Mouse (Mus musculus) embryonic facial prominence, embryonic 10.5 days (tissue): ENCODE measurements around the gene Areg. TPM values are rescaled to one million over a fixed set of nuclear protein-coding genes. Genes with fewer than 3 reads are reported as not detected.

Experiments used
- DNase-seq: peaks from one replicate; pipeline ENCODE4 v3.0.0-alpha.2; 2017; ENCODE audit warnings: low spot score
- H3K27ac ChIP-seq: fragments of 300-500 bp; sonication (generic); replicated peaks from 2 replicates; pipeline ENCODE4 v1.5.1; 2016; ENCODE audit warnings: mild to moderate bottlenecking
- H3K27me3 ChIP-seq: fragments of 300-500 bp; sonication (generic); replicated peaks from 2 replicates; pipeline ENCODE4 v1.6.1; 2016; ENCODE audit warnings: low read depth, mild to moderate bottlenecking; ENCODE audit not compliant: poor library complexity, severe bottlenecking
- H3K36me3 ChIP-seq: fragments of 300-500 bp; sonication (generic); replicated peaks from 2 replicates; pipeline ENCODE4 v1.6.1; 2016; ENCODE audit warnings: mild to moderate bottlenecking, moderate library complexity
- H3K4me1 ChIP-seq: fragments of 300-500 bp; sonication (generic); 2 replicates; pipeline ENCODE4 v1.6.1; 2016
- H3K4me3 ChIP-seq: fragments of 300-500 bp; sonication (generic); 2 replicates; pipeline ENCODE4 v1.5.1; 2016; ENCODE audit warnings: mild to moderate bottlenecking, moderate library complexity
- H3K9me3 ChIP-seq: fragments of 300-500 bp; sonication (generic); 2 replicates; pipeline ENCODE4 v1.6.1; 2016; ENCODE audit warnings: mild to moderate bottlenecking
- WGBS: fragments of 180-500 bp; shearing (Covaris S2); methylation state at CpG from one replicate; pipeline ENCODE4 v1.1.7; 2016; 5-methylcytosine and 5-hydroxymethylcytosine counted together
- polyA plus RNA-seq: library from polyadenylated mRNA; unstranded; fragments of >200 nt; fragmentation: Nextera tagmentation; extraction: Ambion mirVana; gene quantifications from 2 replicates; pipeline ENCODE4 v1.2.1, GENCODE M21; 2016

Areg gene
- 0.16 TPM in 1 of 2 replicates, not detected in the other for polyA plus RNA-seq

GRCm38 (mm10) chr5:91139446-91139873 lies at the start of gene Areg:
Gene Areg, plus strand, starts transcription at chr5:91139599.
- H3K4me3 ChIP-seq, result peak within 1 kb of the TSS; percentile 69
- H3K36me3 ChIP-seq, result no peaks in the 10 kb centered on the region
- peak within 1 kb of the TSS; percentile 14 for H3K27ac ChIP-seq
- H3K4me1 ChIP-seq, result peaks cover 12% of the 10 kb centered on the region
- DNase-seq, result peak; percentile 71
- under 1% methylated on average over 44 of the region's 44 CpGs for WGBS
- H3K27me3 ChIP-seq, result peaks cover 38% of the 10 kb centered on the region
- no peaks in the 10 kb centered on the region for H3K9me3 ChIP-seq

GRCm38 (mm10) chr5:91090301-91090700 lies 49.1 kb upstream of the Areg start:
- H3K9me3 ChIP-seq, result no peaks in the 10 kb centered on the region
- no peak overlapping the region for H3K27ac ChIP-seq
- no peaks in the 10 kb centered on the region for H3K4me1 ChIP-seq
- no peaks in the 10 kb centered on the region for H3K27me3 ChIP-seq
- no peak overlapping the region for H3K4me3 ChIP-seq
- no peaks in the 10 kb centered on the region for H3K36me3 ChIP-seq
- DNase-seq, result no peak
- 89% methylated on average over 3 of the region's 3 CpGs for WGBS

- H3K9me3 ChIP-seq, result no peaks in the 10 kb centered on the region
- 90% methylated on average over 10 of the region's 10 CpGs for WGBS
- H3K4me1 ChIP-seq, result no peaks in the 10 kb centered on the region
- H3K27ac ChIP-seq, result no peak overlapping the region
- H3K36me3 ChIP-seq, result no peaks in the 10 kb centered on the region
- DNase-seq, result no peak
- H3K27me3 ChIP-seq, result no peaks in the 10 kb centered on the region
- H3K4me3 ChIP-seq, result no peak overlapping the region
Observed at GRCm38 (mm10) chr5:91097911-91098614, 41.3 kb upstream of the Areg start.

GRCm38 (mm10) chr5:91101742-91102141 lies 37.7 kb upstream of the Areg start:
- Histone ChIP-seq H3K27ac (no peak overlapping the region), H3K4me1 (no peaks in the 10 kb centered on the region), H3K36me3 (no peaks in the 10 kb centered on the region), H3K9me3 (no peaks in the 10 kb centered on the region), H3K4me3 (no peak overlapping the region), H3K27me3 (no peaks in the 10 kb centered on the region)
- 93% methylated on average over 5 of the region's 5 CpGs for WGBS
- no peak for DNase-seq

GRCm38 (mm10) chr5:91103943-91104665 lies 35.3 kb upstream of the Areg start:
- H3K36me3 ChIP-seq, result no peaks in the 10 kb centered on the region

GRCm38 (mm10) chr5:91106248-91106647 lies 33.2 kb upstream of the Areg start:
- no peak for DNase-seq
- Histone ChIP-seq H3K27me3 (no peaks in the 10 kb centered on the region), H3K4me1 (no peaks in the 10 kb centered on the region), H3K9me3 (no peaks in the 10 kb centered on the region), H3K4me3 (no peak overlapping the region), H3K36me3 (no peaks in the 10 kb centered on the region), H3K27ac (no peak overlapping the region)
- WGBS, result 87% methylated on average over 5 of the region's 5 CpGs

More at GRCm38 (mm10) chr5:91103943-91104665, 35.3 kb upstream of the Areg start:
- H3K4me1 ChIP-seq, result no peaks in the 10 kb centered on the region
- H3K27me3 ChIP-seq, result no peaks in the 10 kb centered on the region
- DNase-seq, result no peak
- H3K4me3 ChIP-seq, result no peak overlapping the region
- H3K9me3 ChIP-seq, result no peaks in the 10 kb centered on the region
- no peak overlapping the region for H3K27ac ChIP-seq
- 82% methylated on average over 7 of the region's 7 CpGs for WGBS

- Histone ChIP-seq H3K4me3 (no peak overlapping the region), H3K36me3 (no peaks in the 10 kb centered on the region), H3K27ac (no peak overlapping the region), H3K9me3 (no peaks in the 10 kb centered on the region), H3K4me1 (no peaks in the 10 kb centered on the region), H3K27me3 (no peaks in the 10 kb centered on the region)
- no peak for DNase-seq
- WGBS, result 88% methylated on average over 6 of the region's 6 CpGs
Observed at GRCm38 (mm10) chr5:91110023-91110670, 29.3 kb upstream of the Areg start.

DNA sequence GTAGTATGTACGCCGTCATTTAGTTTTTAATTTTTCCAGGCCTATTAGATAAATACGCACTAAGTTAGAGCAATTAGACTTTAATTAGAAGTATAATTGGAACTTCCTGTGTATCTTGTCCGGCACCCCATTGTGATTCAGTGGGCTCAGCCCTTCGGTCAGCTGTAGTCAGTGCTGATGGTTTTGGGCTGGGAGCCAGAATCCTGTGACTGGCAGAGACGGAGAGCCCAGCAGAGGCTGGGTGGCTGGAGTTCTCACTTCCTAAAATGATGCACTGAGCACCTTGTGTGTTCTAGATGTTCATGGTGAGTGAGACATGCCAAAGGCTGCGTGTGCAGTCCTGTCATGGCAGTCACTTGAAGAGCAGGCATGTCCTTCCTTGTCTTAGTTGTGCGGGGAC lies 28.4 kb upstream of the Areg start:
- Histone ChIP-seq H3K27me3 (no peaks in the 10 kb centered on the region), H3K4me3 (no peak overlapping the region), H3K9me3 (no peaks in the 10 kb centered on the region), H3K36me3 (no peaks in the 10 kb centered on the region), H3K4me1 (no peaks in the 10 kb centered on the region), H3K27ac (no peak overlapping the region)
- no peak for DNase-seq
- 91% methylated on average over 8 of the region's 8 CpGs for WGBS

DNA sequence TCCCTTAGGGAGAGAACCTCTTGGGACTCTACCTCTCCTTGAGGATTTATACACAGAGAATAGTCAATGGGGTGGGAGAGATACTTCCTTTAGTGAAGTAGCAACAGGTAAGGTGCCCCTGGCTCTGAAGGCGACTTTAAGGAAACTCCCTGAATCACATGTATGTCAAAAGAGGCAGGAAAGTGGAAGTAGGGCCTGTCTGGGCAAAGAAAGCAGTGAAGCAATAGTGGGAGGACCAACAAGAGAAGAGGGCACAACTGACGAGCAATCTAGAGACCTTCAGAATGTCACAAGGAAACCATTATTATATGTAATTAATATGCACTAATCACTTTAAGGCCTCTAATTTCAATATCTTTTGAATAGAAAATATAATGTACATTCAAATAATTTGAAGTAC lies 25.4 kb upstream of the Areg start:
- Histone ChIP-seq H3K9me3 (no peaks in the 10 kb centered on the region), H3K27me3 (no peaks in the 10 kb centered on the region), H3K4me1 (no peaks in the 10 kb centered on the region), H3K36me3 (no peaks in the 10 kb centered on the region), H3K27ac (no peak overlapping the region), H3K4me3 (no peak overlapping the region)
- WGBS, result 87% methylated on average over 2 of the region's 2 CpGs
- DNase-seq, result no peak

DNA sequence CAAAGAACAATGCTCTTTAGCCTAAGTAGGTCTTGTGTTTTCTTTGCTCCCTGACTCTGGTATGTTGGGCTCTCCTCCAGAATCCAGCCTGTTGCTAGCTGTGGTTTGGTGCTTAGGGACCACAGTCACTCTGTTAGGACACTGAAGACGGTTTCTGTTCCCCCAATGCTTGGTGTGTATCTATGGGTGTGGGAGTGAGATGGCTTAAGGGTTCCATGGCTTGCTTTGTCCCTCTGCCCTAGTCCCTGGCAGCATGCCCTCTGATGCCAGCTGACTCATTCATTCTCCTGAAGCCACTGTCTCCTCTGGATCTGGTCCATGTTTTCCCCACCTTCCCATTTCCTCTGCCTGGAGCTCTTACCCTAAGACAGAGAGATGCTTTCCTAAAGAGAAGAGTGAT lies 24.8 kb upstream of the Areg start:
- H3K4me1 ChIP-seq, result no peaks in the 10 kb centered on the region
- no peak overlapping the region for H3K4me3 ChIP-seq
- WGBS, result 82% methylated on average over 1 of the region's 1 CpGs
- no peaks in the 10 kb centered on the region for H3K27me3 ChIP-seq
- no peaks in the 10 kb centered on the region for H3K36me3 ChIP-seq
- no peaks in the 10 kb centered on the region for H3K9me3 ChIP-seq
- DNase-seq, result no peak
- H3K27ac ChIP-seq, result no peak overlapping the region

GRCm38 (mm10) chr5:91118618-91119017 lies 20.8 kb upstream of the Areg start:
- no peaks in the 10 kb centered on the region for H3K9me3 ChIP-seq
- no peak for DNase-seq
- H3K36me3 ChIP-seq, result no peaks in the 10 kb centered on the region
- no peak overlapping the region for H3K4me3 ChIP-seq
- H3K27me3 ChIP-seq, result no peaks in the 10 kb centered on the region
- H3K27ac ChIP-seq, result no peak overlapping the region
- H3K4me1 ChIP-seq, result no peaks in the 10 kb centered on the region

DNA sequence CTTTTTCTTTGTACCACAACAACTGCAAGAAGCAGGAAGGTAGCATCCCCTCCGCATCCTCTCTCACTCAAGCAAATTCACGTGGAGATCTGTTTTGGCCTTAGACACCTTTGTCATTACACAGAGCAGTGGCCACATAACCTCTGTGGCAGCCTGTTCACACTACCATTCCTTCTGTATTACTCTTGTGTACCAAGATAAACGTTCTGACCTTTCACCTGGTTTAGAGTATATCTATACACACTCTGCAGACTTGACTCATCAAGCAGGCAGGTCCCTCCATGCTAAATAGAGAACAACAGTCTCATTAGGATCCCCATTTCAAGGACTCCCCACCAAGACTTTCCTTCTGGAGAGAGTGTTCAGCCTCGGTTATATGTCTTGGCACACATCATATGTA lies 16.0 kb upstream of the Areg start:
- no peak for DNase-seq
- Histone ChIP-seq H3K27me3 (no peaks in the 10 kb centered on the region), H3K9me3 (no peaks in the 10 kb centered on the region), H3K4me1 (no peaks in the 10 kb centered on the region), H3K36me3 (no peaks in the 10 kb centered on the region), H3K4me3 (no peak overlapping the region), H3K27ac (no peak overlapping the region)
- 82% methylated on average over 4 of the region's 4 CpGs for WGBS

DNA sequence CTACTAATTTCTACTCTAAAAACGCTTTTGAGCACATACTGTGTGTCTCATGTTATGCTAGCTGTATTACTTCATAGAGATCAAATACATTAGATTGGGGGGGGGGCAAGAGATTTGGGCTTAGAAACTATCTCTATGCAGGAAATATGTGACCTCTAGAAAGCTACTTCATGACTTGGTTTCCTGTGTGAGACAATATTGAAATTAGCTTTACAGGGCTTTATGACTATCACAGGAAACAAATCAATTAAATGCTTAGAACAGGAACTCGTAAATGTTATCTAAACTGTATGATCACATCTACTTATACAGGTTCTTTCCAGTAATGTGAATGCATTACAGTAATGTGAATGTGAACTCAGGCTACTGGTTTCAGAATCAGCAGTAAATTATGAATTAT lies 15.3 kb upstream of the Areg start:
- 92% methylated on average over 2 of the region's 2 CpGs for WGBS
- H3K9me3 ChIP-seq, result no peaks in the 10 kb centered on the region

More for the DNA sequence above, 15.3 kb upstream of the Areg start:
- DNase-seq, result no peak
- Histone ChIP-seq H3K4me3 (no peak overlapping the region), H3K27ac (no peak overlapping the region), H3K27me3 (no peaks in the 10 kb centered on the region), H3K4me1 (no peaks in the 10 kb centered on the region), H3K36me3 (no peaks in the 10 kb centered on the region)
